Mouse (Mus musculus): ENCODE data around the gene Fibcd1.

DNA sequence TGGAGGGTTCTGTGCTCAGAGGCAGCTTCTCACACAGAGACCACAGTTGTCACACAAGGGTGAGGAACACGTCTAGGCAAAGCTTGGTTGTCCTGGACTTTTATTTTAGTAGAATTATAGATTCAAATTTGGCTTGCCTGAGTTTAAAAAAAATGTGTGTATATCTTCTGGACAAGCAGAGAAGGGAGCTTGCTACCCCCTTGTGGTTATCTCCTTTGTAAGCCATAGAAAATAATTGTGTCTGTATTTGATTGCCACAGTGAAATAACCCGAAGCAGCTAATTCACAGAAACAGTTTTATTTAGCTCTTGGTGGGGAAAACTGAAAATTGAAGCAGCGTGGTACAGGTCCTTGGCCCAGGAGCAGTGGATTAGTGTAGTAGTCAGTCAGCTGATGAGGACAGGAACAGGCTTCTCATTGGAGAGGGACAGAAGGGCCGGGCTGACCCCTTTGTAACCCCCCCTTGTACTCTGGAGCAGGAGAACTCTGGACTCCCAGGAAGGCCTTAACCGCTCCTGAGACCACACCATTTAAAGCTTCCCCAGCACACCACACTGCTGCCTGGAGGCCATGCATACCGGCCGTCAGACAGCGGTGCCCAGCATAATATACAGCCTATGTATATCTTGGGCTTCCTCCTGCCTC, 62.7 kb downstream of the Fibcd1 start:
- TF ChIP-seq CTCF (IDR thresholded peaks at IDR 0.05; ENCODE audit: extremely low read depth, insufficient read depth, low read length) (no peak), POLR2A (IDR thresholded peaks at IDR 0.05; ENCODE audit: extremely low read depth, insufficient read depth, low read length) (no peak)
